Mouse (Mus musculus): ENCODE results near the gene Gm10031.
"Not testable (repeated sequence)": the region's sequence is repeated elsewhere in the genome, so short reads cannot be mapped to it uniquely, and the experiment has no call there.

The Gm10031 gene

GRCm38 (mm10) chr1:156523842-156524241, at the start of gene Gm10031:
Gene Gm10031, plus strand, starts transcription at chr1:156524012.
- DNase-seq, result not testable (repeated sequence)

- no peak for DNase-seq
These were observed 49.0 kb upstream of the Gm10031 start for GRCm38 (mm10) chr1:156474854-156475253.

- peak; percentile 13 for DNase-seq
These were observed 47.8 kb upstream of the Gm10031 start for GRCm38 (mm10) chr1:156476016-156476415.

GRCm38 (mm10) chr1:156476535-156476934, 47.3 kb upstream of the Gm10031 start:
- DNase-seq, result no peak

GRCm38 (mm10) chr1:156481826-156482225, 42.0 kb upstream of the Gm10031 start:
- DNase-seq, result no peak

- DNase-seq, result no peak
These were observed 36.3 kb upstream of the Gm10031 start for GRCm38 (mm10) chr1:156487498-156487897.

GRCm38 (mm10) chr1:156488031-156488430, 35.8 kb upstream of the Gm10031 start:
- DNase-seq, result no peak

GRCm38 (mm10) chr1:156491226-156491796, 32.5 kb upstream of the Gm10031 start:
- DNase-seq, result no peak

GRCm38 (mm10) chr1:156495025-156495424, 28.8 kb upstream of the Gm10031 start:
- DNase-seq, result no peak

- DNase-seq, result no peak
These were observed 26.9 kb upstream of the Gm10031 start for GRCm38 (mm10) chr1:156496910-156497309.

- no peak for DNase-seq
These were observed 18.8 kb upstream of the Gm10031 start for GRCm38 (mm10) chr1:156504945-156505523.

- DNase-seq, result no peak
These were observed 17.9 kb upstream of the Gm10031 start for GRCm38 (mm10) chr1:156505901-156506300.

- DNase-seq, result no peak
These were observed 16.1 kb upstream of the Gm10031 start for GRCm38 (mm10) chr1:156507753-156508152.

- DNase-seq, result no peak
These were observed 3.6 kb upstream of the Gm10031 start for GRCm38 (mm10) chr1:156520136-156520780.

GRCm38 (mm10) chr1:156521796-156522517, 1.9 kb upstream of the Gm10031 start:
- peak; percentile 16 for DNase-seq

GRCm38 (mm10) chr1:156532476-156533175, 8.8 kb downstream of the Gm10031 start:
- not testable (repeated sequence) for DNase-seq

GRCm38 (mm10) chr1:156533483-156533882, 9.7 kb downstream of the Gm10031 start:
- no peak for DNase-seq

- DNase-seq, result no peak
These were observed 10.1 kb downstream of the Gm10031 start for GRCm38 (mm10) chr1:156533911-156534310.

- no peak for DNase-seq
These were observed 13.2 kb downstream of the Gm10031 start for GRCm38 (mm10) chr1:156537031-156537430.

GRCm38 (mm10) chr1:156537701-156538100, 13.9 kb downstream of the Gm10031 start:
- no peak for DNase-seq

GRCm38 (mm10) chr1:156538382-156538781, 14.6 kb downstream of the Gm10031 start:
- DNase-seq, result no peak

- no peak for DNase-seq
These were observed 16.2 kb downstream of the Gm10031 start for GRCm38 (mm10) chr1:156539787-156540560.

Measured in liver (tissue).